Mouse (Mus musculus) cerebellum, adult 8-10 months (tissue): Measurements from ENCODE around the gene Ncam2.
A peak's percentile ranks its signal among the peaks of the same experiment; 100 is the strongest.

ENCODE experiments used
- DNase-seq: peaks from one replicate; pipeline ENCODE4 v3.0.0; 2022

The Ncam2 gene

DNA sequence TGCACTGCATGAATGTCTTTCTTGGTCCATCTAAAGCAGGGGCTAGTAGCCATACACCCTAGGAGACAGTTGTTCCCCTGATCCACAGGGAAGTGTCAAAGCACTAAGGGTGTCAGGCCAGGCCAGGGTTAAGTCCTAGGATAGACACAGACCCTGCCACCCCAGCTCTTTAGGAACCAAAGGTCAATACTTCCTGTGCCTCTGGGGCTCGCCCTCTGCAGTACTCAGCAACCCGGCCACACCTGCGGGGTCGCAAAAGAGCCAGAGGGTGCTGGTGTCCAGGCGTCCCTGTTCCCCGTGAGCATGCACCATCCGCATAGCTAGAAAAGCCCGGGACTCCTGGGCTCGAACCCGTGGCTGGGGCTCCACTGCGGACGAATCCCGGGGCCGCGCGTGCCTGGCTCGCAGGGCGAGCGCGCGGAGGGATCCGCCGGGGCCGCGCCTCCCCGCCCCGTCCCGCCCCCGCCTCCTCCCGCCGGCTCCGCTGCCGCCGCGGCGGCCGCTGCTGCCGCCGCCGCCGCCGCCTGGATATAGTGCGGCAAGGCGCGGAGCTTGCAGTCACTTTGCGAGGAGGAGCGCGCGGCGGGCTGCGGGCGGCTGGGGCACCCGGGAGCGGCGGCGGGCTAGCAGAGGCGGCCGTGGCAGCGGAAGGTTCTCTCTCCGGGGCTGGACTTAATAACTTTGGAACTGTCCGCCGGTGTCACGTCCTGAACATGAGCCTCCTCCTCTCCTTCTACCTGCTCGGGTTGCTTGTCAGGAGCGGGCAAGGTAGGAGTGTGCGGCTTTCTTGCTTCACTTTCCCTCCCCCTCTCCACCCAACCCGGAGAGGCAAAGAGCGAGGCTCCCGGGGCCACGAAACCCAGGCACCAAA lies at the start of gene Ncam2:
Gene Ncam2, plus strand, starts transcription at position 497 of the 871 bp plus-strand sequence.
- DNase-seq, result peak; percentile 67

DNA sequence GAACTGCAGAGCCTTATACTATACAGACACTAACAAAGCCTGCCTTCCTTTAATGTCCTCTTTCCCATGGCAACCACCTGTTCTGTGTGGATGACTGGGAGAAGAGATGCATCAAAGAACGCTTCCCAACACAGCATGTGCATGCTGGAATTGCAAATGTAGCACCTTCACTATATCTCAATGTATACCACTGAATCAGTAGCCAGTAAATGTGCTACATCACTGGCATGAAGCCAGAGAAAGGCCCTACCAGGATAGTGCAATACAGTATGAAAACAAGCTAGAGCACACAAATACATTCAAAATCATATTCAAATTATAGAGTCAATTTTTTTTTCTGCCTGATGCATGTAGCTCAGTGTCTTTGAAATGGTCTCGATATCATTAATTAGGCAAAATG lies 29.7 kb upstream of the Ncam2 start:
- no peak for DNase-seq

DNA sequence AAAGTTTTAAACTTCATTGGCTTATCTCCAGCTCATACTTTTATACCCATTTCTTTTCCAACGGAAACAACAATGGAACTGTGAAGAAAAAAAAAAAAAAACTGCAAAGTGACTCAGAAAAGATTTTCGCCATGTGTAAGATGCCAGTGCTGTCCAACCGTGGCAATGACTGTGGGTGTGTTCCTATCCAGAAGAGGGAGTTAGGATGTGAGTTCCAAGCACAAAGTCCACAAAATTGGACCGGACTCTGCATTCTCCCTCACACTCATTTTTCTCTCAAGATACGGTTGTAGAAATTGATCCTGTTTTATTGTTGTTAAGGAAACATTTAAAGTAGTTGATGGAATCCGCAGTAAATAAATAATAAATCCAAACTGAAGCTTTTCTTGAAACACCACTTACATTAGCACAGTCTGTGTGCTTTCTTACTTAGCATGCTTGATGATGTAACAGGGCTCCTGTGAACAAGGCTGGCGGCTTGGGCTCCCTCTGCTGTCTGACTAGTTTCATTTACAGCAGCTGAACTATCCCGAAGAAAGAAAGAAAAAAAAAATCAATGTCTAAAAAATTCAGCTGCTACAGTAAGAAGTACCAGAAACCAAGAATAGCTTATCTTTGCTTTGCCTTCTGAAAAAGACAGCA lies 25.1 kb upstream of the Ncam2 start:
- no peak for DNase-seq

DNA sequence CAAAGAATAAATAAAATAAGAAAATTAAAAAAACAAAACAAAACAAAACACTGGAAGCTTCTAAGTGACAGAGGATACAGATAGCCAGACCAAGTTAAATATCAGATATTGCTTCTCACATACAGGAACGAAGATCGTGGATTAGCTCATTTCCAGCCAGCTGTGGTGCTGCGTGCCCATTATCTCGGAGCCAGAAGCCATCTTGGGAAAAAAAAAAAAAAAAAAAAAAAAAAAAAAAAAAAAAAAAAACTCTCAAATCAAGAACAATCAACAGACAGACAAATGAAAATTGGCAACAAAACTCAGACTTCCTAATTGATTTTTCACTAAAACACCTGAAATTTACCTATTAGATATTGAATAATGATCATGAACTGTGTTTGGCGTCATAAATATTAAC lies 20.7 kb upstream of the Ncam2 start:
- no peak for DNase-seq

DNA sequence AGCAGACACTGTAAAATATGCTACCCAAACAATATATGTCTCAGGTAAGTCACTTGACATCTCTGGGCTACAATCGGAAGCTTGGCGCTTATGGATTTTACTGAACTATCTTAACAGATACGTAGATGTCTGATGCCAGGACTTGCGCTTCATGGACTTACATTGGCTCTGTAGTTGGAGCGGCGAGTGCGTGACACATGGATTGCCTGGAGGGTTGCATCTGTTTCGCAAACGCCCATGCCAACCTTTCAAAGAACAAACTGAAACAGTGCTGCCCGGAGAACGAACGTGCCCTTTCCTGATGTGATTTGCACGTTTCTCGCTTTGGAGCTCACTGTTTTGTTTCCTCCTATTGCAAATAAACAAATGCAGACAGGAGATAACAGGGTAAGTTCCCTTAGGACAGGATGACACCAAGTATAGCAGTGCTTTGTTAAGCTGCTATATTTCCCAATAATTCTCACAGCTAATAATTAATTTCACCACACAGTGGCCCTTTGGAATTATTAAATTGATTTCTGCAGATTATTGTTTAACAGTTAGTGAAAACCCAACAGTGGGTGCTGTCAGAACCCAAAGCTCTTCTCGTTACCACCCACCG lies 12.8 kb upstream of the Ncam2 start:
- no peak for DNase-seq

DNA sequence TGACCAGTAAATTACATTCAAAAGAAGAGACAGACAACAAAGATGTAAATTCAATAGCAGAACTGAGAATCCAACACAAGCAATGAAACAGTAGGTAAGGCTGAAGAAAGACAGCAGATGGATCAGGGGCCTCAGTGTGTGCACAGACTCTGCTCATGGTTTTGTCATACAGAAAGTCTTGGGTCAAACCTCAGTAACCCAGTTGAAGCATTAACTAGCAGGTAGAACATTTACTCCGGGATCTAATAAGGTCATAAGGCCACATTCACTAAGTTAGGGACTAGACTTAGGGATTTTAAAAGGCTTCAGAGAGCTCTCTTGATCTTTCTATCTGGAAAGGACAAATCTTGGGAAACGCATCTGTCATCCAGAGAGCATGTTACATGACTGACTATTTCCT lies 8.9 kb upstream of the Ncam2 start:
- DNase-seq, result no peak

DNA sequence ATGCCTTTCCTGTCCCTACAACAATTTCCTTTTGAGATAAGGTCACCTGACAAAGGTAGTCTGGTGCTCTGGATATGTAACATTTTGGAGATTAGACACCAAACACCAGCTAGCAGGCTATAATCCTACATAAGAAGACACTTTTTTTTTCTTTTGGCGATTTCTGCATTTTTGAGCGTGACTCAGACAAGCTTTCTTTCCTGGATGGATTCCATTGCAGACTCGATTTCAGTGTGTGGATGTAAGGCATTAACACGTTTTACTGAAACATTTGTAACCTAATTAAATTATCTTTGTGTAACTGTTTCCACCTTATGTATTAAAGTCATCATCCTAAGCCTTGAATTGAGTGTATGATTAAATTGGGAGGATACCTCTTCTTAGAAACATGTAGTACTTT lies 7.9 kb upstream of the Ncam2 start:
- no peak for DNase-seq

DNA sequence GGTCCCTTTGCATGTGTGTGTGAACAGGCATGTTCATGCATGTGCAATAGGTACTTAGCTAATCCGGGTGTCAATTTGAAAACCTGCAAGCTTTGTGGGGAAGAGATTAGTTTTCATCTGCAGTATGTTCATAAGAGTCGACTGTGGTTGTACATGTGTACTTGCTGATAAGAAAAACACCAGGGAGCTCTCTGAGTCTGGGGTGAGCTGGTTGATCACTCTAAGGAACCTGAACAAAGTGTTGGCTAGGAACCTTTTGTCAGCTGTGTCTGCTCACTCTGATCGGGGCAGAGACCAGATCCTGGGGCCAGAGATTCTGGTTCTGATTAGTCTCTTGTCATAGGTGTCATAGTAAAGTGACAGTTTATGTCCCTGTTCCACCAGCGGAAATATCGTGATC lies 1.0 kb upstream of the Ncam2 start:
- DNase-seq, result no peak

DNA sequence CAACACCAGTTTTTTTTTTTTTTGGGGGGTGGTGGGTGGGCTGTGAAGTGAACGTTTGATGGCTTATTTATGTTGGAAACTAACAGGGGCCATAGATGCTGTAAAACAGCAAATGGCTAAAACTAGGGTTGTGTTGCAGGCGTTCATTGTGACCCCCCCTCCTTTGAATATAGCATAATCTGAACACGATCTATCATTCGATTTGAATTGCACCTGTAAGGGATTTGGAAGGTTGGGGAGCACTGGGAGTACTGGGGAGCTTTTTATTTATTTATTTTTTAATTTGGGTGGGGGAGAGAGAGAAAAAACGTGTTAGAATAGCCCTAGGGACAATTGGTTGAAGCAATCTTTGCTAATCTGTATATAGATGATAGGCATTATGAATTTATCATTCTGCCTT lies 974 bp downstream of the Ncam2 start:
- DNase-seq, result no peak

DNA sequence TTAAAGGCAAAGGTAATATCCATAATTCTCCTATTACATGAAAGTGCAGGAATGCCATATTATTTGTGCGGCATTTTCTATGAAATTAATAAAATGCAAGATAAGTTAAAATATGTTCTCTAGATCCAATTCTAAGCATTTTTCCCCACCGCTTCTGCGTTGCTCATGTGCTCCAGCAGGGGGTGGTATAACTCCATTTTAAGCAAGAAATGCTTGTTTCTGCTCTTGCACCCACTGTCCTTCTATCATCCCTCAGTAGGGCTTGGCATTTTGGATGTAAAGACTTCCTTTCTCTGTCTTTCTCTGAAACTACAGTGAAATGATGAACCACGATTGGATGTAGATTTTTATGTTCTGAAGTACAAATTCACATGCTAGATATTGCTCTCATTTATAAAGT lies 1.5 kb downstream of the Ncam2 start:
- peak; percentile 79 for DNase-seq

DNA sequence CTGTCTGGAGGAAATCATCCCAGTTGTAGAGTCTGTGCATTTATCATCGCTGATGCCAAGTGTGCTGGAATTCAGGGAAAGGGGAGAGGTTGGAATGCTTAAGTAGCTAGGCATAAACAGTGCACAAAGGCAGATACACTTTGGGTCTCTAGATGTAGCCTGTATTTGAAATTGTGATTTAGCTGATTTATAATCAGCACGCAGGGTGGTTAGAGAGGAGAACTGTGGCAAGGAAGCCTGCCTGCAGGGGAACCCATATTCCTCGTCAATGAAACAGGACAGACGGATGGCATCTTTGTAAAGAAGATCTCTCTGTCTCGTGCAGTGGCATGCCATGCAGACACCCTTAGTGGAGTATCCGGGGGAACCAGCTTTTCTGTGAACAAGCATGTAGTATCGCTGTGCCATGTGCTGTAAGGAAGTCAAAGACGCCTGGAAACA lies 2.2 kb downstream of the Ncam2 start:
- peak; percentile 24 for DNase-seq

DNA sequence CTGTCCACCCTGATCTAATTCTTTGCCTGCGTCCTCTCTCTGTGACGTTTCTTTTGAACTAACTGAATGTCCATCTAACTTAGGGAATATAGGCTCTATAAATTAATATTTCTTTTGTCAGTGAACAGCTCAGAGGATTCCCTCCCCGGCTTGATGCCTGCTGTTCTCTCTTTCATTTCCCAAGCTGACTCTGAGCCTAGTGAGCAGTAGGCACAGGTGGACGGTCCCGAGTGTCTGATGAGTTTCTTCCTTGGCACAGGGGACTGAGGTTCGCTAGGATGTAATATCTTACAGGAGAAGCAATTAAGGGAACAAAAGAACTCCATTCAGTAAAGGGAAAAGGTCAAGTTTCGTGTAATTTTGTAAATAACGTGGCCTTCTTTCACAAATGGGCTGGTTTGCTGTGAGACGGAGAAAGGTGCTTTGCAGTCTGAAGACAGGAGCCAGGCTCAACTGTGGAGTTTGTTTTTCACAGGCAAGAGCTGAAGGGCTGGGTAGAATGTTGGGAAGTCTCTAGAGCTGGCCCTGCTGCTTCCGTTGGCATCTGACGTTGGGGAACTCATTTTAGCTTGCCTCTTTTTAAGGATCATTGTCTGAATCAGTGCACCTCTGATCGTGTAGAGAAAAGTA lies 4.0 kb downstream of the Ncam2 start:
- DNase-seq, result no peak

DNA sequence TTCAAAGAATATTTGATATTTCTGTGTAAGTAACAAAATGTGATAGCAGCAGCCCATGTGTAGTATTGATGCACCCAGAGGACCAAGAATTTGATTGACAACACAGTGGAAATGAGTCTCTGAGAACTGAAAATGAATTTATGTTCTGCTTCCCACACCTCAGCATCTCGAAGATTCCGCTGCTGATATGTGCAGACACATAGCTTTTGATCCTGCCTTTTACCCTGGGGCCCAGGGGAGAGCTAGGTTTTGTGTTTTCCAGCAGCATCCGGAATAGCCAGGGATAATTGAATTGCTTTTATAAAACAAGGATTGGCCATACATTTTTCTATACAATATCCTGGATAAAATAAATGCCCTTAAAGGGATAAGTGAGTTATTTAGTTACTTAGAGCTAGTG lies 20.7 kb downstream of the Ncam2 start:
- DNase-seq, result no peak

DNA sequence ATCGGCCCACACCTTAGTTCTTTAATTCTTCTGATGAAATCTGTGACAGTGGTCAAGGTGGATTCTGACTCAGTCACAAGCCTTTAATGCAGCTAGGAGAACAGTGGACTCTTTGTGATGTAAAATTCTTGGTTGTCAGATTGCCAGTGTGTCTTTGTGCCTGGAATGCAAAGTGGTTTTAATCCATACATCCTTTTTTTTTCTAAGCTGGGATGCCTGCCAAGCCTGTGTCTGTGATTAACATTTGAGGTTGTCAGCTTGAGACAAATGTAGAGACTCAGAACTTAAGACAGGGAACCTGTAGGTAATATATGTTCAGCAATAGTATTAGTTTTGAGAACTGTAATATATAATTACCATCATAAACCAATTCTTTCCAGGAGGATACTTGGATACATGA lies 23.3 kb downstream of the Ncam2 start:
- DNase-seq, result no peak

DNA sequence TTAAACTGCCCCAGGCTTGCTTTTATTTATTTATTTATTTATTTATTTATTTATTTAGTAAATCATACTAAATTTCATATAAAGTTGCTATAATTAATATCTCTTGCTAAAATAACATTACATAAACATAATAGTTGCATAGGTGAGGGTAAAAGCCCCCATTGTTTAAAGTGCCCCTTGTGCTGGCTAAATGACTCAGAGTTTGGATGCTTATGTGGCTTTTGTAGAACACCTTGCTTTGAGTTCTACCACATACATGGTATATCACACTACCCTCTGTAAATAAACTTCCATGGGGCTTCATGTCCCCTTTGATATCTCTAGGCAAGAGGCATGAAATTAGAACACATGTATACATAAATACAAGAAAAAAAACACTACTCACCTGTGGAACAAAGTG lies 23.8 kb downstream of the Ncam2 start:
- DNase-seq, result no peak

DNA sequence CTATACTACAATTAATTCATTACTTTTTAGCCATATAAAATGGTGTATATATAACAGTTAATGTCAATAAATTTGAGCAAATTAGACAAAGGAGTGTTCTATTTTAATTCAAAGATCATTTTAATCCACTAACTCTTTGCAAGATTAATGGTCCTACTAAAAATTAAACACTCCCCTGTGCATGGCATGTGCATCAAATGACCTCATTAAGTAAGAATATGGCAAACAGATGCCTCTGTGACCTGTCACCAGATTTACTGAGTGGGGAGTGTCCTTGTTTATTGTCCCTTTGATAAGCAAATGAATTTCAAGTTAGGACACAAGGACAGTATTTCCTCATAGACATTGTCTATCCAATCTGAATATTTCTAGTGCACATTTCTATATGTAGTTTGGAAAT lies 54.4 kb downstream of the Ncam2 start:
- DNase-seq, result no peak

DNA sequence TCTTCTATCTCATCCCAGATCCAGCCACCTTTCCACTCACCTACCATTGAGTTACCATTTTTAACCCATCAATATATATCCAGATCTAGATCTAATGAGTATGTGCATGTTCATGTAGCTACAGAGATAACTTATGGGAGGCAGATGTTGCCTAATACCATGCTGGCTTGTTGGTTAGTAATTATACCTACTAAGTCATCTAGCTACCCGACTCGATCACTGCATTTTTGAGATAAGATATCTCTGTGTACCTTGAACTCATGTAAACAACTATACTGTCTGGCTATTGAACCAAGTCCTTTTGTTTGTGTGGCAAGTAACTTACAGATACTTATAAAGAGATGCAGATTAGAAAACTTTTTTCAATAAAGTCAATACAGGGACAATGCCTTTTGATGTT lies 59.9 kb downstream of the Ncam2 start:
- no peak for DNase-seq

DNA sequence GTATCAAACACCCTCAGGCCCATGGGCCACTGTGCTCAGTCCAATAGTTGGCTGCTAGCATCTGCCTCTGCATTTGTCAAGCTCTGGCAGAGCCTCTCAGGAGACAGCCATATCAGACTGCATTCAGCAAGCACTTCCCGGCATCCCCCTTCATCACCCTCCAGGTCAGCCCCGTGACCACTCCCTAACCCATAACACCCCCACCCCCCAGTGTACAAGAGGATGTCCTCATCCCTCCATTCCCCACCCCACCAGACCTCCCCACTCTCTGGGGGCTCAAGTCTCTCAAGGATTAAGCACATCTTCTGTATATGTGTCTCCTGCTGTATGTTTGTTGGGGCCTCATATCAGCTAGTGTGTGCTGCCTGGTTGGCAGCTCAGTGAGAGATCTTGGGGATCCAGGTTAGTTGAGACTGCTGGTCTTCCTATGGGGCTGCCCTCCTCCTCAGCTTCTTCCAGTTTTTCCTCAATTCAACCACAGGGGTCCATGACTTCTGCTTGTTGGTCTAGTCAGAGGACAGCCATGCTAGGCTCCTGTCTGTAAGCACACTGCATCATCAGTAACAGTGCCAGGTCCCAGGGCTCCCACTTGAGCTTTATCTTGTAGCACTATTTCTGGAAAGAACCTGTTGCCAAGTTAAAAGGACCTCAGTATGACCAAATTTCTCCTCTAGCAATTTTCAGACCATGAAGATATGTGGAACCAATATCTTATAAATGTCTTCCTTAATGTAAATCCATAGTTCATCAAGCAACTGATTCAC lies 73.3 kb downstream of the Ncam2 start:
- DNase-seq, result no peak

DNA sequence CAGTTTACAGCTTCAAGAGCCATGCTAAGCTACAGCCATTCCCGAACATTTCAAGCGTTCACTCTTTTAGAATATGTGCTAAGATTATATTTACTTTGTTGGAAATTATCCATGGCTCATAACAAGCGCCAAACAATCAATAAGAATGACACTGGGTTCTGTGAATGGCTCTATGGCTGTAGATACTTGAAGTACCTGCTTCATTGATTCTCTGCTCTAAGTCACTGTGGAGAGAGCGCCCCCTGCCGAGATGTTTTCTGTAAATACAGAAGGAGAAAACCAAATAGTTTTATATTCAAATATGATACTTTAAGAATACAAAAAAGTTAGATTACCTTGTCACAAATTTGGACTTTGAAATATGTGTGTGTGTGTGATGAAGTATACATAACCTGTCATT lies 83.7 kb downstream of the Ncam2 start:
- peak; percentile 41 for DNase-seq

DNA sequence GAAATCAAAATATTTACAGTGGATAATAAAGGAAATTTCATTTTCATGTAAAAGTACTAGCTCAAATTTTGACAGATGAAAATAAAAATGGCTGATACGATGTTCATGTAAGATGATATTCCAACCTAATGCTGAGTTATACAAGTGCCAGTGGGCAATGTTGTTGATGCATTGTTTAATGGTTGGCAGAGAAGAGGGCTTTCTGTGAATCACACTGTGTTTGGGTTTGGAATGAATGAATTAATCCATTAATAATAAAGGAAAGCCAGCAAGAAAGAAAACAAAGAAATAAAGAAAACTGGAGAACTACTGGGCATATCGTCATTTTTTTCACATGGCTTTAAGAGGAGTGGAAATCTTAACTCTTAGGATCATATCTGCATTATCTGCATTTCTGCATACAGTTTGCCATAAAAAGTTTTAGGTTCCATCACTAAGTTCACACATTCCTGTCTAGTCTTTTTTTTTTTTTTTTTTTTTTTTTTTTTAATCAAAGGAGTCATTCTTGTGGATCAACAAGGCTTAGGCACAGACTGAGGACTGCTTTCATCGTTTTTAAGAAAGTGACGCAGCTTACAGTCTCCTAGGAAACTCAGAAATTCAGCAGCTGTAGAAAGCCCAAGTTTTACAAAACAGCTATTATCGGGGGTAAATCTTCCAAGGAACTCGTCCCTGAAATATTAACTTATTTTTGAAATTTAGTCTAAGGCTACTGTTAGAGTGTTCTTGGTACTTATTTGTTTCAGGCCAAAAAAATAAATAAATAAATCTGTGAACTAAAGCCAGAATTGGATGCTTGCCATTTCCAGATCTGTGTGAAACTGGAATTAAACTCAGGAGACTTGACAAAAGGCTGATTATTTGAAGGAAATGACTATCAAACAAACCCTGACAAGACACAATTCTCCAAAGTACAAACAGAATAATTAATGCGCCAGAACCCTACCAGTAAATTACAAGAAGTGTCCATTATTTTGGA lies 84.7 kb downstream of the Ncam2 start:
- DNase-seq, result no peak

DNA sequence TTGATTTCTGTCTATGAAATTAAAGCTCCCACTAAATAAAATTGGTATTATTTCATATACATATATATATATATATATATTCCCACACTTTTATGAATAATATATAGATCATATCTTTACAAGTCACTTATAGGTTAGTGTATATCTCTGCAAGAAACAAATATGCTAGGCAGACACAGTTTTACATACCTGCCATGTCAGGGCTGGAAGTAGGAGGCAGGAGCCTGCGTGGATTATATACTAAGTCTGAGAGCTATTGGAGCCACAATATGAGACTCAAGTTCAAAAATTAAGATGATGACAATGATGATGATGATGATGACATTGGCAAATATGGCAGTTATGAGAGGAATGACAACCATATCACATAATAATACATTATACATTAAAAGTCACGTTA lies 85.4 kb downstream of the Ncam2 start:
- no peak for DNase-seq

DNA sequence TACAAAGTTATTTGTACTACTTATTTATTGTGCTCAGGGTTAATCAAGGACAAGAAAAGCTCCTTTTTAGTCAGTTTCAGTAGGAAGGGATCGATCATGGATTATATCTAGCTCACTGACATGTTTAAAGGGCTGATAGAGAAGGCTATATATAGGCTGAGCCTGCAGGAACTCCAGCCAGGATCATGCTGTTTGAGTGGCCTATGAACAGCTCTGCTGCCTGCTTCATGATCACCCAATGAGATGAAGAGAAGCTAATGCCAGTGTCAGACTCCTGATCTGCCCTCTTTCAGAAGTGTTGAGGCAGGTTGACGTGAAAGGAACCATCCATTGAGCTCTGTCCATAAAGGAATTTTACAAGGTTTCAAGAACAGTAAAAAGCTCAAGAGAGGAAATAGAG lies 103.3 kb downstream of the Ncam2 start:
- no peak for DNase-seq
